Mouse (Mus musculus) hindbrain, embryonic 14.5 days (tissue): Measurements from ENCODE around the gene Foxp1. TPM values are rescaled to one million over a fixed set of nuclear protein-coding genes. Genes with fewer than 3 reads are reported as not detected.
A peak's percentile ranks its signal among the peaks of the same experiment; 100 is the strongest.

Experiments
- ATAC-seq: fragments of 200-750 bp; cut with Nextera tagmentation; 2 replicates; pipeline ENCODE4 v1.8.0; 2017; ENCODE audit warnings: moderate number of reproducible peaks, mild to moderate bottlenecking, moderate TSS enrichment, moderate library complexity; ENCODE audit not compliant: low FRiP score
- DNase-seq: peaks from one replicate; pipeline ENCODE4 v3.0.0-alpha.2; 2015; ENCODE audit warnings: low spot score
- H3K27ac ChIP-seq: fragments of 300-500 bp; sonication (generic); 2 replicates; pipeline ENCODE4 v1.5.1; 2014; ENCODE audit warnings: mild to moderate bottlenecking, moderate library complexity
- H3K27me3 ChIP-seq: fragments of 300-500 bp; sonication (generic); 2 replicates; pipeline ENCODE4 v1.6.1; 2014; ENCODE audit warnings: mild to moderate bottlenecking, low read length, mixed read lengths; ENCODE audit not compliant: control insufficient read depth, insufficient read depth
- H3K36me3 ChIP-seq: fragments of 300-500 bp; sonication (generic); replicated peaks from 2 replicates; pipeline ENCODE4 v1.6.1; 2014; ENCODE audit not compliant: control insufficient read depth, insufficient read depth
- H3K4me1 ChIP-seq: fragments of 300-500 bp; sonication (generic); replicated peaks from 2 replicates; pipeline ENCODE4 v1.6.1; 2014; ENCODE audit warnings: antibody characterized with exemption, low read length, mixed read lengths; ENCODE audit not compliant: control insufficient read depth, insufficient read depth
- H3K4me2 ChIP-seq: fragments of 300-500 bp; sonication (generic); replicated peaks from 2 replicates; pipeline ENCODE4 v1.6.1; 2014; ENCODE audit warnings: mild to moderate bottlenecking, moderate library complexity
- H3K4me3 ChIP-seq: fragments of 300-500 bp; sonication (generic); replicated peaks from 2 replicates; pipeline ENCODE4 v1.5.1; 2014; ENCODE audit warnings: mild to moderate bottlenecking, low read length
- H3K9ac ChIP-seq: fragments of 300-500 bp; sonication (generic); 2 replicates; pipeline ENCODE4 v1.6.1; 2014
- H3K9me3 ChIP-seq: fragments of 300-500 bp; sonication (generic); 2 replicates; pipeline ENCODE4 v1.6.1; 2016; ENCODE audit warnings: low read length; ENCODE audit not compliant: control insufficient read depth
- WGBS: fragments of 180-500 bp; shearing (Covaris S2); extraction: QIAGEN DNeasy Blood & Tissue Kit; methylation state at CpG from one replicate; pipeline ENCODE4 v1.1.7; 2014; 5-methylcytosine and 5-hydroxymethylcytosine counted together
- polyA plus RNA-seq: library from polyadenylated mRNA; unstranded; fragments of >200 nt; fragmentation: Nextera tagmentation; extraction: Ambion mirVana; gene quantifications from 2 replicates; pipeline ENCODE4 v1.2.1, GENCODE M21; 2014

Gene Foxp1
- polyA plus RNA-seq, 1 experiment from 2014 or later: 68.3 TPM

DNA sequence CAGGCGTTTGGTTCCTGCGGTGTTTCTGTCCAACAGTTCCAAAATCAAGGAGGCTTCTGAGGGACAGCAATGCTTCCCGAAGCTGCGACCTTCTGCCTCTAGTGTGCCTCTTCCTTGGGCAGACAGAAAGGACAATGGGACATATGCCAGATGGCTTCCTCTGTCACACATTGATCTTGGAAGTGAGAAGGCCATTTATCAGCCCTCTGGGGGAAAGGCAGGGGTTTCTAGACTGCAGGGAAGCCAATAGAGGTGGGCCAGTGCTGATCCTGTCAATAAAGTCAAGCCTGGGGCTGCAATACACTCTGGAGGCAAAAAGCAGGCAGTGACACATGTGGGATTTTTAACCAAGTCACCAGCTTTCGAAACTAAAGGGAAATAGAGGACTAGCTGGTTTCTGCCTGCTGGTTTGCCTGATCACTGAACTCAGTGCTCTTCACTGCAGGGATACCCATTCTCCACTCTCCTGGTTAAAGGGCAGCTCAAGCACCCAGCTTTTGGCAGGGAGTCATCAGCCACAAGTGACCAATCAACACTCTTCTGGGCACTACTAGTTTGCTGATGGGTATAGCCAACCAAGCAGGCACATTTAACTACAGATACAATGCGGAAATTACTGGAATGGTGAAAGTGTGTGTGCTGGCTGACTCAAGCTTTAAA lies 315.2 kb downstream of the Foxp1 start:
- Histone ChIP-seq H3K4me3 (no peak overlapping the region), H3K27ac (no peak overlapping the region), H3K4me2 (no peak overlapping the region), H3K4me1 (peaks cover 35% of the 10 kb centered on the region), H3K27me3 (peaks cover 14% of the 10 kb centered on the region), H3K9me3 (no peaks in the 10 kb centered on the region), H3K9ac (0 out of 2 replicates have a peak overlapping the region, but pooled peaks have one; percentile 16), H3K36me3 (no peaks in the 10 kb centered on the region)
- 32% methylated on average over 6 of the region's 6 CpGs for WGBS
- DNase-seq: no peak
- ATAC-seq: no peak

DNA sequence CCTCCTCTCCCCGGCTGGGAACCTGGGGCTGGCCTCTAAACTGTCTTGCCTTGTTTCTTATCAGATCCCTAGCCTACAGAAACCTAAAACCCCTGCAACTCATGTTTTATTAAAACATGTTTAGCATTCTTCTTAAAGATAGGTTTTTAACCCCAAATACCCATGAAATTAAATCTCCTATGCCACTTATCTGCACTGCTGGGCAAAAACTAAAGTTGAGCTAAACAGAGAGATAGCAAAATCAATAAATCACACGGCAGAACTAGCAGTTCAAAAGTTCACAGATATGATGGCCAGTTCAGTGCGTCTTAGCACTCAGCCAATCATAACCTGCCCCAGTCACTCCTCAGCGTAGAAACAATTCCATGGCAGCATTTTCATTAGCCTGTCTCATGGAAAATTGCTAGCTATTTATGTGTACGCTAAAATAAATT lies 316.1 kb downstream of the Foxp1 start:
- H3K4me1 ChIP-seq: peaks cover 39% of the 10 kb centered on the region
- no peak overlapping the region for H3K4me2 ChIP-seq
- no peak for ATAC-seq
- H3K36me3 ChIP-seq: no peaks in the 10 kb centered on the region
- H3K9me3 ChIP-seq: no peaks in the 10 kb centered on the region
- H3K27ac ChIP-seq: no peak overlapping the region
- H3K9ac ChIP-seq: no peak overlapping the region
- DNase-seq: no peak
- 26% methylated on average over 5 of the region's 5 CpGs for WGBS
- no peak overlapping the region for H3K4me3 ChIP-seq
- H3K27me3 ChIP-seq: peaks cover 14% of the 10 kb centered on the region

DNA sequence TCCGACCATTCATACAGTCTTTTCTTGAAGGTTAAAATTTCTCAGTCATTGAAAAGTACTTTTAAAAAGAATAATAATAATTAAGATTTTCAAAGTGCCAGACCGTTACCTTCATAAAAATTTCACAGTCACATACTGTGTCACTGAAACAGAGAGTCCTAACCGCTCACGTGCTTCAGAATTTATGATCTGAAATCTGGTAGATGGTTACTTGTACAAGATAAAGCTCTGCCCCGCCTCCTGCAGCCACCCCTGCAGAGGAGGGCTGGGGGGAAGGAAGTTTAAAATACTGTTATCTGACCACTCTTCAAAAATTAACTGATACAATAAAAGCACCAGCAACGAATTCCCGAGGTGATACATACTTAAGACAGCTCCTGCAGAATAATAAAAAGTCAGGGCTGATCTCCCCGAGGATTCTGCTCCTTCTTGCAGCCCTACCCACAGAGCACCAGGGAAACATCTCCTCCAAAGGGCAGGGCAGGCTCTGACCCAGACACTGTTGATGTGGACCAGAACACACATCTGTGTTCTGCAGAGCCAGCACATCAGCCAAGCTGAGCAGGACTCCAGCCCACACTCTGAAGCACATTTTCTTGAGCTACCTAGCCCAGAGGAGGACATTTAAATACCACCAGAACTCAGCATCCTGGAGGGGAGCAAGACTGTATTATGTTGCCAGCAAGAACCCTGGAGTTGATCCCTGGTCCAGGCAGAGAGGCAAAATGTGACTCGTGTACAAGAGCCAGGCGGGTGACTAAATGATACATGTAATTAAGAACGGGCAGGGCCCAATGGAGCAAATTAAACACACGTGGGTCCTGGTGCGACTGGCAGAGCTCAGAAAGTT lies 316.7 kb downstream of the Foxp1 start:
- H3K4me3 ChIP-seq: no peak overlapping the region
- H3K9ac ChIP-seq: no peak overlapping the region
- H3K27ac ChIP-seq: no peak overlapping the region
- H3K36me3 ChIP-seq: no peaks in the 10 kb centered on the region
- 32% methylated on average over 13 of the region's 13 CpGs for WGBS
- ATAC-seq (no peak), DNase-seq (no peak)
- H3K4me1 ChIP-seq: peaks cover 46% of the 10 kb centered on the region
- H3K27me3 ChIP-seq: peaks cover 14% of the 10 kb centered on the region
- no peaks in the 10 kb centered on the region for H3K9me3 ChIP-seq
- no peak overlapping the region for H3K4me2 ChIP-seq

DNA sequence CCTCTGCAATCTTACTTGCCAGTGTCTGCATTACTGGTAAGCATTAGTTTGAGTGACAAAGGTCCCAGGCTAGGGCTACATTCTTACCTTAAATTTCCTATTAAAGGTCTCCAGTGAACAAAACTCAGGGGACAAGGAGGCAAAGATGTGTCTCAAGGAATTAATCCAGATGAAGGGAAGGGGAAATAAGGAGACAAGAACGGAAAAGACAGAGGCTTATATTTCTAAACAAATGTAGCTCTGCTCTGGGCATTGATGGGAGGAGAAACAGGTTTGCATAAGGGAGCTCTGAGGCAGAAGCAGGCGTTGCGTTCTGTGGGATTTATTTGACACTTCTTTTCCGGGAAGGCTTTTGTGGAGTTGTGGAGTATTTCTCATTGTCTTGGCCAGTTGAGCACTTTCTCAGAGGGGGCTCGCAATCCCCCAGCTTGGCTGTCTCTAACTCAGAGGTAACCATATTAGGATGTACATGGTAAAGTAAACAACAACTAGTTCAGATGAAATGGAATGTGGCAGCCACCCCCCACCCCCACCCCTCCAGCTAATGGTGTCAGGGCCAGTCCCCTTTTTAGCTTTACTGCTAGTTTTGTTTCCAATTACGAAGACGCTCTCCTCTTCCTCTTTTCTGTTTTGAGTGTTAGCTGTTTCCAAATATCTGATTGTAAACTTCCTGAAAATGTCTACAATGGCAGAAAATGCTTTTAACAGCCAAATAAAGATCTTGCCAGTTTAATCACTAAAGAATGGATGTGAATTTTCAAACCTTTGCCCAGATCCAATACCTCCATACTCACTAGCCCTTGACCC lies 317.5 kb downstream of the Foxp1 start:
- H3K4me2 ChIP-seq: peak overlapping the region; percentile 41; the same call in 1 of the 2 replicates
- H3K4me3 ChIP-seq: no peak overlapping the region
- H3K27me3 ChIP-seq: peaks cover 14% of the 10 kb centered on the region
- no peaks in the 10 kb centered on the region for H3K9me3 ChIP-seq
- no peak overlapping the region for H3K27ac ChIP-seq
- no peak for DNase-seq
- H3K4me1 ChIP-seq: peaks cover 54% of the 10 kb centered on the region
- no peak overlapping the region for H3K9ac ChIP-seq
- WGBS: 20% methylated on average over 7 of the region's 7 CpGs
- ATAC-seq: no peak
- no peaks in the 10 kb centered on the region for H3K36me3 ChIP-seq

DNA sequence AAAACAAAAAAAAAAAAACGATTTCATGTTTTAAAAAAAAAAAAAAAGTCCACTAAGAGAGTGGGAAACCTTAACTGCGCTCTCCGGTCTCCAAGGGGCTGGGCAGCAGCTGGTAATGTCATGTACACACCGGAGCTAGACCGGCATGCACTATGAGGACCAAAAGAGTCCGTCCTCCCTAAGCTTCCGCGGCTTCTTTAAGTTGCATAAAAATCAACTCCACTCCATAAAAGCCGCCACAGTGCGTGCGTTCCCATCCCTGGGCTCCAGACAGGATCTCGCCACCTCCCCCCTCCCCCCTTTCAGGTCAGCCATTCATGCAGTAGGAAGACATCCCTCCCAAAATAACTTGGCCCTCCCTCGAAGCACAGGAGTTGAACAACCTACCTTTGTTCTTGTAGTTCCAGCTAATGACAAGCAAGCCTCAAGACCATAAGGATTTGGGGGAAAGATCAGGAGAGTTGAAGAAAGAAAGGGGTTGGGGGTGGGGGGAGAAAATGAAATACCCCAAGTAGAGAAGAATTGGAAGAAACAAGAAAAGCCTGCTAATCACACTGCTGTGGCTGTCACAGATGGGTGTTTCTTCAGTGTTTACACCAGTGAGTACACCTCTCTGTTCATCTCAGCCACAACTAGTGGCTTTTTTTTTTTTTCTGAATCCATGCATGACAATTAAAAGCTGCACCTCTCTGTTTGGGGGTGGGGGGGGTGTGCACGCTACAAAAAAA lies 318.3 kb downstream of the Foxp1 start:
- no peaks in the 10 kb centered on the region for H3K9me3 ChIP-seq
- peak overlapping the region; percentile 41 for H3K4me2 ChIP-seq
- H3K4me3 ChIP-seq: no peak overlapping the region
- peaks cover 56% of the 10 kb centered on the region for H3K4me1 ChIP-seq
- ATAC-seq (no peak), DNase-seq (no peak)
- H3K27ac ChIP-seq: no peak overlapping the region
- H3K9ac ChIP-seq: no peak overlapping the region
- H3K36me3 ChIP-seq: no peaks in the 10 kb centered on the region
- WGBS: 2% methylated on average over 14 of the region's 14 CpGs
- peaks cover 14% of the 10 kb centered on the region for H3K27me3 ChIP-seq

DNA sequence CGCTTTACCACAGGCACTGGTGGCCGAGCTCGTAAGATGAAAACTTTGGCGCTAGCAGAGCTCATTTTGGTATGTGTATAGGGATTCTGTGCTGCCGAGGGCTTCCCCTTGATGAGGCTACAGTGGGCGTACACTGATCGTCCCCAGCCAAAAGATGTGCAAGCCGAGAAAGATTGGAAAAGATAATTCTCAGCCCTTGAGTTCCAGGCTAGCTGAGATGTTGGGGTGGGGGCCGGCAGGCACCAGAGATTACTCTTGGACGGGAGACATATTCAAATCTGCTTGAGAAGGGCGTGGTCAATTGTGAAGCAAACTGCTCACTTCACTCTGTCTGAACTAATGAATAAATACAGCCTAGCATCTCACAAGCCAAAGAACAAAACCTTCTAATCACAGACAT lies 319.3 kb downstream of the Foxp1 start:
- Histone ChIP-seq H3K9ac (no peak overlapping the region), H3K4me1 (peaks cover 56% of the 10 kb centered on the region), H3K27ac (no peak overlapping the region), H3K27me3 (peaks cover 14% of the 10 kb centered on the region), H3K4me3 (no peak overlapping the region), H3K9me3 (no peaks in the 10 kb centered on the region), H3K4me2 (peak overlapping the region; percentile 41), H3K36me3 (no peaks in the 10 kb centered on the region)
- DNase-seq: no peak
- WGBS: 24% methylated on average over 11 of the region's 11 CpGs
- ATAC-seq: no peak

DNA sequence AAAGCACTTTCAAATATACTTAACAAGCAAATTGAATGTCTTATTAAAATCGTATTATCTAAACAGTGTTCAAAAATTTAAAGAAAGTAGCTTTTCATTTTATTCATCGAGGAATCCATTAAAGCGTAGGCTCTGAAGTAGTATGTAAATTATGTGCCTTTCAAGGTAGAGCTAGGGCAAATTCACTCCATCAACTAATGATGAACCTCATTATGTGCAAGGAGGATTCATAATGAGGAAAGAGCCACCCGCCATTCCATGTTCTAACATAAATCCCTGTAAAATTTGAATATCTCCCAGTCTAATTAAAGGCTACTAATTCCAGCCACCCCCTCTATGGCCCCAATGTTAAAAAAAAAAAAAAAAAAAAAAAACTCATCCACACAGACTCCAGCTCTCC lies 319.7 kb downstream of the Foxp1 start:
- Histone ChIP-seq H3K36me3 (no peaks in the 10 kb centered on the region), H3K4me3 (no peak overlapping the region), H3K9ac (no peak overlapping the region), H3K4me2 (peak overlapping the region; percentile 41), H3K4me1 (peaks cover 56% of the 10 kb centered on the region), H3K27ac (no peak overlapping the region), H3K9me3 (no peaks in the 10 kb centered on the region), H3K27me3 (peaks cover 14% of the 10 kb centered on the region)
- WGBS: 57% methylated on average over 4 of the region's 4 CpGs
- DNase-seq (no peak), ATAC-seq (no peak)

DNA sequence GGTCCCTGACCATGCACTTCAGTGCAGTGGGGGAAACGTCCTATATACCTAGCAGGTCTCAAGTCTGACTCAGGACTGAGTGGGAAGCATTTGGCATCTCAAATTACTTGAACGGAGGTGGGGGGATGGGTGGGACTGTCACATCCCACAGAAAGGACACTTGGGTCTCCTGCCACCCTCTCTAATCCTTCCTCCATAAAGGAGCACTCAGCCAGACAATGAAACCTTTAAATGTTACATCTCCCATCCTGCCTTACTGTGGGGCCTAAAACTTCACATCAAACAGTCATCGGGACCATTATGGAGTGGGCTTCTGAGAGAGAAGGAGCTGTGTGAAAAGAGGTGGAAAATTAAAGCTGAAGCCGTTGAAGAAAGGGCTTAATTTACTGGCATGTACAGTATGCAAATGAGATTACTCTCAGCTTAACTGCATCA lies 321.2 kb downstream of the Foxp1 start:
- peaks cover 51% of the 10 kb centered on the region for H3K4me1 ChIP-seq
- 6% methylated on average over 4 of the region's 4 CpGs for WGBS

More for the DNA sequence above, 321.2 kb downstream of the Foxp1 start:
- Histone ChIP-seq H3K27me3 (peaks cover 14% of the 10 kb centered on the region), H3K4me3 (no peak overlapping the region), H3K9me3 (no peaks in the 10 kb centered on the region), H3K4me2 (no peak overlapping the region), H3K36me3 (no peaks in the 10 kb centered on the region), H3K9ac (no peak overlapping the region), H3K27ac (no peak overlapping the region)
- no peak; the same call in 1 of the 2 replicates for ATAC-seq
- no peak for DNase-seq
